Mouse (Mus musculus): ENCODE data around the gene Nlk.

DNA sequence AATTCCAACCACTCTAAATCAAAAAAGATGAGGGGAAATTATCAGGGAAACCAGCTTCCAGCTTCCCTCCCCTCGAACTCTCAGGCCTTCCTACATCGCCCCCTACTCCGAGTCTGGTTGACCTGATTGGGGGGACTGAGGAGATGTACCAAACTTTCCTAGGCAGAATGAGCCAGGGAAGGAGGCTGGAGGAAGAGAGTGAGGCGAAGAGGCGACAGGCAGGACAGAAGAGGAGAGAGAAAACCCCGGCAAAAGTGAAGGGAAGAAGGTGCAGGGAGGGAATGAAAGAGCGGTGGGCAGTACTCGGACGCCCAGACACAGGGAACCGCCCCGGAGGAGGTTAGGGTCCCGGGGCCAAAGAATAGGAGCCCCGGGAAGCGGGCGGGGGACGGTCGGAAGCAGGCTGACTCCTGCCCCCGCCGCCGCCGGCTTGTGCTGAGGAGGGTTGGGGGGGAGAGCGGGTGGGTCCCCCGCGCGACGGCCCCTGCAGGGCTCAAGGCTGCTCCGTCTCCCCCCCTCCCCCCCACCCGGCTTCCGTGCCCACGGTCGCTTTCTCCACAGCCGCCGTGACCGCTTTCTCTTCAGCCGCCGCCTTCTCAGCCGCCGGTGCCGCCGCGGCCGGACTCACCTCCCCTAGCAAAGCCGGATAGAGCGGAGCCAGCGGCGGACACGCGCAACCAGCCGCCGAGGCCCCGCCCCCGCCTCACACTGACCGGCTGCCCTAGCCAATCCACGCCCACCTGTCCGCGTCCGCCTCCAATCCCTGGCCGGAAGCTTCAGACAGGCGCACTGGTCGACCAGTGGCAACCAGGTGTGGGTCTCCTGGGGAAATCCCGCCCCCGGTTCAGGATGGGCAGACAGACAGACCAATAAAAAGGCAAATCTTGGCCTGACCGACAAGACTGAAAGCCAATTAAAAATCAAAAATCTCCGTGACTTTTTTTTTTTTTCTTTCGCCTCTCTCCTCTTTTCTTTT, at the start of gene Nlk:
- TF ChIP-seq CTCF (IDR thresholded peaks at IDR 0.05; ENCODE audit: borderline replicate concordance, extremely low read depth, insufficient read depth, insufficient read length) = no peak
- TF ChIP-seq POLR2A (IDR thresholded peaks at IDR 0.05; ENCODE audit: borderline replicate concordance, extremely low read depth, insufficient read depth, insufficient read length, poor library complexity, severe bottlenecking) = peak; percentile 66; the same call in 1 of the 2 replicates

All from brain, embryonic 14.5 days (tissue).